Mouse (Mus musculus) hindbrain, embryonic 16.5 days (tissue): ENCODE results near the gene 4933425L06Rik. TPM values are rescaled to one million over a fixed set of nuclear protein-coding genes. Genes with fewer than 3 reads are reported as not detected.

ENCODE experiments used
- ATAC-seq: fragments of 200-750 bp; cut with Nextera tagmentation; 2 replicates; pipeline ENCODE4 v1.8.0; 2017; ENCODE audit warnings: moderate TSS enrichment, moderate library complexity
- H3K27ac ChIP-seq: fragments of 300-500 bp; sonication (generic); 2 replicates; pipeline ENCODE4 v1.5.1; 2014; ENCODE audit warnings: low read depth, mild to moderate bottlenecking, control low read depth, low read length, moderate library complexity
- H3K27me3 ChIP-seq: fragments of 300-500 bp; sonication (generic); replicated peaks from 2 replicates; pipeline ENCODE4 v1.6.1; 2014; ENCODE audit warnings: low read length; ENCODE audit not compliant: control insufficient read depth, insufficient read depth
- H3K36me3 ChIP-seq: fragments of 300-500 bp; sonication (generic); 2 replicates; pipeline ENCODE4 v1.6.1; 2014; ENCODE audit warnings: mild to moderate bottlenecking, low read length, moderate library complexity, mixed read lengths; ENCODE audit not compliant: control insufficient read depth, insufficient read depth
- H3K4me1 ChIP-seq: fragments of 300-500 bp; sonication (generic); 2 replicates; pipeline ENCODE4 v1.6.1; 2014; ENCODE audit warnings: low read depth, low read length; ENCODE audit not compliant: control insufficient read depth, insufficient read depth
- H3K4me2 ChIP-seq: fragments of 300-500 bp; sonication (generic); 2 replicates; pipeline ENCODE4 v1.6.1; 2014; ENCODE audit warnings: mild to moderate bottlenecking, low read length, control low read depth, moderate library complexity
- H3K4me3 ChIP-seq: fragments of 300-500 bp; sonication (generic); 2 replicates; pipeline ENCODE4 v1.5.1; 2014; ENCODE audit warnings: mild to moderate bottlenecking, low read length, control low read depth, moderate library complexity
- H3K9ac ChIP-seq: fragments of 300-500 bp; sonication (generic); 2 replicates; pipeline ENCODE4 v1.6.1; 2014; ENCODE audit warnings: low read depth, mild to moderate bottlenecking, control low read depth, low read length, moderate library complexity
- H3K9me3 ChIP-seq: fragments of 300-500 bp; sonication (generic); 2 replicates; pipeline ENCODE4 v1.6.1; 2014; ENCODE audit warnings: mild to moderate bottlenecking, low read length, moderate library complexity; ENCODE audit not compliant: control insufficient read depth
- WGBS: fragments of 180-500 bp; shearing (Covaris S2); extraction: QIAGEN DNeasy Blood & Tissue Kit; methylation state at CpG from one replicate; pipeline ENCODE4 v1.1.7; 2014; 5-methylcytosine and 5-hydroxymethylcytosine counted together
- polyA plus RNA-seq: library from polyadenylated mRNA; unstranded; fragments of >200 nt; fragmentation: Nextera tagmentation; extraction: Ambion mirVana; gene quantifications from 2 replicates; pipeline ENCODE4 v1.2.1, GENCODE M21; 2015

4933425L06Rik gene
- polyA plus RNA-seq, 1 experiment from 2014 or later, result 0.06 TPM

DNA sequence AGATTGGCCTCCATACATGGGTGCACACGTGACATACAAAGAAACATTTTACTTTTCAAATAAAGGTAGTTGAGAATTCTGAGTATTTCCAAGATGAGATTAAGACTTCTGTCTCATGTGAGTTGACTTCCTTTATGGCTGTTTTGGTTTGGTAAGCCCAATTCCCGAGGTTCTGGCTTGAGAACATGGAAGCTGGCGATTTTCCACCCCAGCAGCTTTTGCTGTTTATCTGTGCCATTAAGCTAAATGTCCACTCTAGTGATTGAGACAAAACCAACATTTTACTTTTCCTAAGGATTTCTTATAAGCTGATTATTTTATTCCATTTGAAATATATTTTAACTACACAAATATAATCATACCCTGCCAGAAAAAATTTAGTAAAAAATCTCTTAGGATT is 68.1 kb downstream of the 4933425L06Rik start:
- 86% methylated on average over 3 of the region's 3 CpGs for WGBS
- no peak overlapping the region for H3K27ac ChIP-seq
- ATAC-seq, result no peak

DNA sequence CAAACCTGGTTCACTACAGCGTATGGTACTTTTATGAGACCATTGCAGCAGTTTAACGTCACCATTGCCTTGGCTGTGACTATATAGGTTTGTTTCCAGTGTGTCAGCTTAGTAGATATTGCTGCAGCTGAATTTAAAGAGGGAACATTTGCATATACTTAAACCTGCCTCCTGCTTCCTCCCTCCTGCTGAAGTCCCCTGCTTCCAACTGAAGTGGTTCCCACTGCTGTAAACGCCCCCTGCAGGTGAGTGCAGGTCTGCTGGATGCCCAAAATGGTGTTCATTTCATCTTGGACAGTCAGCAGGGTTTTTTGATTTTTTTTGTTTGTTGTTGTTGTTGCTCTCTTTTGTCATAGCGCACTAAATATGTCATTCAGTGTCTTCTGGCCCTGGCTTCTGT is 72.0 kb downstream of the 4933425L06Rik start:
- 54% methylated on average over 4 of the region's 4 CpGs for WGBS
- ATAC-seq, result no peak

More for the DNA sequence above, 68.1 kb downstream of the 4933425L06Rik start:
- Histone ChIP-seq H3K4me3 (no peak overlapping the region), H3K27me3 (no peaks in the 10 kb centered on the region), H3K36me3 (no peaks in the 10 kb centered on the region), H3K9ac (no peak overlapping the region), H3K9me3 (no peaks in the 10 kb centered on the region), H3K4me1 (no peaks in the 10 kb centered on the region), H3K4me2 (no peak overlapping the region)

DNA sequence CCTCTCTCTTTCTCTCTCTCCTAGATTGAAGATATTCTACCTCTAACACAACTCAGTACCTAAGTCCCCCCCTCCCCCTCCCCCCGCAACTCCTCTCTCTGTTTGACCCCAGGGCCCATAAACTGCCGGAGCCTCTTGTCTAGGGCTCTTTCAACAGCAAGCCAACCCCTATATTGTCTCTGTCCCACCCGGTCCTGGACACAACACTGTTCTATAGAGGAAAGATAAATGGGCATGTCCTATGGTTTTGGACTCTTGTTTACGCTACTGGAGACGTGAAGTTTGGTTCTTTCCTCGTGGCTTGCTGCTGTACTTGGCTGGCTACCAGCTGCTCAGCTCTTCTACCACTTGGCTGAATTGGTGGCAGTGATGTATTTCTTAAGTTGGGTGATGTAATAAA is 83.5 kb downstream of the 4933425L06Rik start:
- WGBS, result 67% methylated on average over 6 of the region's 6 CpGs
- H3K36me3 ChIP-seq, result no peaks in the 10 kb centered on the region
- ATAC-seq, result no peak
- no peaks in the 10 kb centered on the region for H3K4me1 ChIP-seq
- no peak overlapping the region for H3K27ac ChIP-seq
- no peak overlapping the region for H3K4me3 ChIP-seq
- H3K9ac ChIP-seq, result no peak overlapping the region
- H3K27me3 ChIP-seq, result no peaks in the 10 kb centered on the region
- H3K9me3 ChIP-seq, result no peaks in the 10 kb centered on the region
- H3K4me2 ChIP-seq, result no peak overlapping the region

More for the DNA sequence above, 72.0 kb downstream of the 4933425L06Rik start:
- Histone ChIP-seq H3K27ac (no peak overlapping the region), H3K4me3 (no peak overlapping the region), H3K9me3 (no peaks in the 10 kb centered on the region), H3K36me3 (no peaks in the 10 kb centered on the region), H3K27me3 (no peaks in the 10 kb centered on the region), H3K4me1 (no peaks in the 10 kb centered on the region), H3K9ac (no peak overlapping the region), H3K4me2 (no peak overlapping the region)

Other genes with a start within 250 kb of the 4933425L06Rik start
- gene Shisal2b, start 218.2 kb upstream of the 4933425L06Rik start, polyA plus RNA-seq, result 2.3 and 2.6 TPM in 2 replicates
- 8.9 and 9.8 TPM in 2 replicates for gene Rgs7bp, start 27.2 kb upstream of the 4933425L06Rik start, polyA plus RNA-seq
- gene Rnf180, start 212.7 kb downstream of the 4933425L06Rik start, polyA plus RNA-seq, result 40.0 and 42.0 TPM in 2 replicates